In the genomic region with DNA sequence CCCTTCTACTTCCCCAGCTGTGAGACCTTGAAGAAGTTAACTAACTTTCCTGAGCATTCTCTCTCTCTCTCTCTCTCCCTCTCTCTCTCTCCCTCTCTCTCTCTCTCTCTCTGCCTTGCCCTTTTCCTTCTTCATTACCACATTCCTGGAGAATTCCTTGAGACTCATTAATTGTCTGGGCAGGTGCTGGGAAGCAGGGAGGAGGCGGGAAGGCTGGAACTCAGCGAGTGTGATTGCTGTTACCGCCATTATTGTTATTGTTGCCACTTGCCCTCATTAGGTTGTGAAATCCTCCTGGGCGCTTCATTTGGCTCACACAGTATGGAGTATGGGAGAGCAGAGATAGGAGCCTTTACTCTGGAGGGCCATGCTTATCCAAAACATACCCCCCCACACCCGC, we compare ENCODE assay signal across 9 mouse cellular contexts. TPM values are rescaled to one million over a fixed set of nuclear protein-coding genes. Genes with fewer than 3 reads are reported as not detected.
DNase-seq lines count a peak whose midpoint lies in the region; ATAC-seq lines count a peak whose summit lies in the region.
"Had no signal": no experiment of that assay in that cellular context is flagged by ENCODE, and none has a peak within 500 bp of the region (broad histone marks: within the 10 kb centered on the region; RNA-seq: fewer than 3 reads in every experiment).

No protein-coding gene starts in this region.

- 25% methylated on average over 5 of the region's 5 CpGs for WGBS in heart, embryonic 13.5 days
- WGBS in neural tube, embryonic 12.5 days: 8% methylated on average over 5 of the region's 5 CpGs
- WGBS in liver, embryonic 12.5 days (ENCODE audit: insufficient replicate concordance): 22% methylated on average over 5 of the region's 5 CpGs

- no peak for DNase-seq in heart, postnatal 4 days
- no peak for DNase-seq in neural tube, embryonic 10.5 days (ENCODE audit: extremely low spot score, low spot score)
- no peak for DNase-seq in layer of hippocampus, postnatal 14 days (ENCODE audit: low spot score in 2 of 2)
- no peak for DNase-seq in adrenal gland, adult 2 months
- no peak for DNase-seq in cerebellum, adult 9-10 months

- 0 out of 2 replicates have a peak overlapping the region, but pooled peaks have one; percentile 29 for H3K27ac ChIP-seq in heart, embryonic 13.5 days (replicated peaks)
- H3K27ac ChIP-seq in neural tube, embryonic 12.5 days: no peak overlapping the region
- peak overlapping the region; percentile 98 for H3K27ac ChIP-seq in liver, embryonic 12.5 days

- no peaks in the 10 kb centered on the region for H3K36me3 ChIP-seq in heart, embryonic 13.5 days
- H3K36me3 ChIP-seq in neural tube, embryonic 12.5 days: no peaks in the 10 kb centered on the region
- peaks cover 11% of the 10 kb centered on the region for H3K36me3 ChIP-seq in liver, embryonic 12.5 days

- H3K27me3 ChIP-seq in heart, embryonic 13.5 days (replicated peaks): peaks cover 20% of the 10 kb centered on the region
- 0 out of 2 replicates have a peak, but pooled peaks cover 2% of the 10 kb centered on the region for H3K27me3 ChIP-seq in neural tube, embryonic 12.5 days (replicated peaks)
- peaks cover 3% of the 10 kb centered on the region; the same call in 1 of the 2 replicates for H3K27me3 ChIP-seq in liver, embryonic 12.5 days (replicated peaks)

- no peaks in the 10 kb centered on the region for H3K9me3 ChIP-seq in heart, embryonic 13.5 days
- H3K9me3 ChIP-seq in neural tube, embryonic 12.5 days: no peaks in the 10 kb centered on the region
- H3K9me3 ChIP-seq in liver, embryonic 12.5 days (replicated peaks): no peaks in the 10 kb centered on the region

- no peak for ATAC-seq in heart, embryonic 13.5 days (ENCODE audit: extremely low read depth, insufficient number of reproducible peaks, low FRiP score, low TSS enrichment)
- ATAC-seq in neural tube, embryonic 12.5 days (ENCODE audit: low FRiP score, low read depth): no peak
- ATAC-seq in liver, embryonic 12.5 days: peak; percentile 28

- no peak overlapping the region for H3K4me3 ChIP-seq in heart, embryonic 13.5 days
- no peak overlapping the region for H3K4me3 ChIP-seq in neural tube, embryonic 12.5 days
- peak overlapping the region; percentile 86; the same call in 1 of the 2 replicates for H3K4me3 ChIP-seq in liver, embryonic 12.5 days

- H3K4me1 ChIP-seq in heart, embryonic 13.5 days: peaks cover 67% of the 10 kb centered on the region
- H3K4me1 ChIP-seq in neural tube, embryonic 12.5 days: peaks cover 59% of the 10 kb centered on the region
- H3K4me1 ChIP-seq in liver, embryonic 12.5 days: peaks cover 83% of the 10 kb centered on the region

- H3K9ac ChIP-seq in heart, embryonic 13.5 days: peak overlapping the region; percentile 68; the same call in 1 of the 2 replicates
- H3K9ac ChIP-seq in neural tube, embryonic 12.5 days: no peak overlapping the region
- H3K9ac ChIP-seq in liver, embryonic 12.5 days: peak overlapping the region; percentile 96

- H3K4me2 ChIP-seq in heart, embryonic 13.5 days: peak overlapping the region; percentile 51; the same call in 1 of the 2 replicates
- H3K4me2 ChIP-seq in neural tube, embryonic 12.5 days (replicated peaks): peak overlapping the region; percentile 47
- peak overlapping the region; percentile 92 for H3K4me2 ChIP-seq in liver, embryonic 12.5 days

RNA-seq across cellular contexts. Expression of a gene that starts 8.6 kb away (rescaled TPM):
- polyA plus RNA-seq in heart, embryonic 13.5 days (2015; fragmentation: Nextera tagmentation; extraction: Ambion mirVana): 4.4 and 4.7 TPM in 2 replicates
- 10 to 100 TPM; 22.7 to 25.6 TPM for total RNA-seq in heart, postnatal 4 days (2021)
- 177 and 208 TPM in 2 replicates for polyA plus RNA-seq in neural tube, embryonic 12.5 days (2016; fragmentation: Nextera tagmentation; extraction: Ambion mirVana)
- 78.5 and 80.9 TPM in 2 replicates for polyA plus RNA-seq in liver, embryonic 12.5 days (2016; fragmentation: Nextera tagmentation; extraction: Ambion mirVana)
- 100 to 1,000 TPM; 113 to 146 TPM for total RNA-seq in layer of hippocampus, postnatal 14 days (2021)
- total RNA-seq in adrenal gland, adult 2 months (2021): 10 to 100 TPM; 17.3 to 24.3 TPM
- polyA plus RNA-seq in adrenal gland, adult 2 months (2012; rRNA removed): 40.2 and 56.5 TPM in 2 replicates

RNA-seq across cellular contexts. Expression of a gene that starts 34.3 kb away (rescaled TPM):
- 3.0 and 3.1 TPM in 2 replicates for polyA plus RNA-seq in heart, embryonic 13.5 days (2015; fragmentation: Nextera tagmentation; extraction: Ambion mirVana)
- 1 to 10 TPM; 3.3 to 3.8 TPM for total RNA-seq in heart, postnatal 4 days (2021)
- polyA plus RNA-seq in neural tube, embryonic 12.5 days (2016; fragmentation: Nextera tagmentation; extraction: Ambion mirVana): 2.4 and 2.6 TPM in 2 replicates
- polyA plus RNA-seq in liver, embryonic 12.5 days (2016; fragmentation: Nextera tagmentation; extraction: Ambion mirVana): 7.9 and 8.7 TPM in 2 replicates
- under 1 TPM in 1 of 2 experiments, not detected in 1; 0.48 TPM for total RNA-seq in layer of hippocampus, postnatal 14 days (2021)
- total RNA-seq in adrenal gland, adult 2 months (2021): 1 to 10 TPM; 2.0 to 2.8 TPM
- polyA plus RNA-seq in adrenal gland, adult 2 months (2012; rRNA removed): 9.1 and 11.2 TPM in 2 replicates

RNA-seq across cellular contexts. Expression of a gene that starts 59.7 kb away (rescaled TPM):
- polyA plus RNA-seq in heart, embryonic 13.5 days (2015; fragmentation: Nextera tagmentation; extraction: Ambion mirVana): 0.18 and 0.32 TPM in 2 replicates
- under 1 TPM; 0.12 to 0.50 TPM for total RNA-seq in heart, postnatal 4 days (2021)
- 0.06 and 0.16 TPM in 2 replicates for polyA plus RNA-seq in neural tube, embryonic 12.5 days (2016; fragmentation: Nextera tagmentation; extraction: Ambion mirVana)
- polyA plus RNA-seq in liver, embryonic 12.5 days (2016; fragmentation: Nextera tagmentation; extraction: Ambion mirVana): 0.90 and 0.91 TPM in 2 replicates
- total RNA-seq in layer of hippocampus, postnatal 14 days (2021): not detected
- total RNA-seq in adrenal gland, adult 2 months (2021): 1 to 10 TPM; 1.1 to 1.3 TPM
- 1.8 and 2.0 TPM in 2 replicates for polyA plus RNA-seq in adrenal gland, adult 2 months (2012; rRNA removed)
- polyA plus RNA-seq: limb, embryonic 11.5 days had no signal
